Mouse (Mus musculus): ENCODE measurements at regions not wholly inside any gene's neighbourhood (a gene's known extent, or its start where the extent isn't known, plus 50 kb on each side); places are given as distances from the start of the nearest gene placed in this dataset.

DNA sequence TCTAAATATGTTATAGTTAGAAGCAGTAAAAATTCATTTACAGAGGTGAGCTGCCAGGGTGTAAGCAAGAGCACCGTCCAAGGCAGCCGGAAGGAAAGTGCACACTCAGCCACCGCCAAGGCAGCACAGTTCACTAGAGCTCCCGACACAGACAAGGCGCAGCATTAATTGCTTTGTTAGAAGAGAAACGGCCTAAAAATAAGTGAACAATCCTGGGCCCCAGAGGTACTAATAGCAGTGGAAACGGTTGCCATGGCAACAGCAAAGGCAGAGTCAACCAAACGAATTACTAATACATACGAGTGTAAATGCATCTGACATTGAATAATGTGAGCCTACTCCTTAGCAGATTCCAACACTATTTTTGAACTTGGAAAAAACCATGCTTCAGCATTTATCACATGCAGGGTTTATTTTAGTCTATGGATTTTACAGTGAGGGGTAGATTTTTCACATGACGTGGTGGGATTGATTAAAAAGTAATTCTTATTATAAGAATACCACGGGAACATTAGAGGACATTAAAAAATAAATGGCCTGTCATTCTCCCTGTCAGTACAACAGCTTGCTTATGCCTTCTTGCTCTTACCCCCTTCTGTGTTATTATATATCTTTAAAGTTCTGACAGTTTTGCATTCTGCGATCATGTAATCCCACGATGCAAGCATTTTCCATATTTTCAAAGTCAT, 62.5 kb downstream of the Cavin4 start:
- DNase-seq (ENCODE audit: low spot score), result no peak

DNA sequence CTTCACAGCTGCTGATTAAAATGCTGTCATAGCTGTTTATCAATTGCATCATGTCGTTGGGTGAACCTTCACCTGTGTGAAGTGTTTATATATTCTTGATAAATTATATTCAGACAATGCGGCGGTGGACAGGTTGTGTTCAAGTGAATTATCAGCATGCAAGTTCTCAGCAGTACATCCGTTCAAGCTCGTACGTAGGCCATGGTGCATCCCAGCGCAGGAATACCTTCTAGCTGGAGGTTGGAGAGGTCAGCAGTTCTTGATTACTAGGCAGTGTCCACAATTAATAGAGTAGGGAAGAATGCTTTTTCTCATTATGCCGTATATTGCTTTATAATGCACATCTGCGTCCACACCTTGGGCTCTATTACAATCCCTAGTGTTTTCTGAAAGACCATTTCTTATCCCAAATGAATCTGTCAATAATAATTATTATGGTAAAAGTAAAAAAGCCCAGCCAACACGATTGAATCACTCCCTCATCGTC, 63.1 kb downstream of the Cavin4 start:
- DNase-seq (ENCODE audit: low spot score), result no peak

GRCm38 (mm10) chr4:48734854-48735564, 71.7 kb downstream of the Cavin4 start:
- no peak for DNase-seq (ENCODE audit: low spot score)

DNA sequence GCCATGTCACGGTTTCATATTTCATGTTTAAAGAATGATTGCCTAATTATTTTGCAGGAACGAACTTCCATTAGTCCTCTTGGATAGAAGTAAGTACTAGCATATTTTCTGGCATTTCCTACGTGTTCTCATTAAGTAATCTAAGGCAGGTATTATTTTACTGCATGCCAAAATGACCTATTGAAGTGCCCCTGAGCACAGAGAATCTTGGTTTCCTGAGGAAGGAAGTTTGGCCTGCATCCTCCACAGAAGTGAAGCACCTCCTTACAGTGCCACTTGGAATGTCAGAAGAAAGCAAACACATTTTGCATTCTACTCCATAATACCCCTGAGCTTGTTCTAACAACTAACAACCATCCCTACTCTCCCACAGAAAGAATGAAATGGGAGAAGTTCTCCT, 82.9 kb downstream of the Cavin4 start:
- DNase-seq (ENCODE audit: low spot score), result no peak

- no peak for DNase-seq (ENCODE audit: low spot score)
Measured at GRCm38 (mm10) chr4:48749566-48749965, 86.3 kb downstream of the Cavin4 start.

GRCm38 (mm10) chr4:48750087-48750486, 86.8 kb downstream of the Cavin4 start:
- no peak for DNase-seq (ENCODE audit: low spot score)

DNA sequence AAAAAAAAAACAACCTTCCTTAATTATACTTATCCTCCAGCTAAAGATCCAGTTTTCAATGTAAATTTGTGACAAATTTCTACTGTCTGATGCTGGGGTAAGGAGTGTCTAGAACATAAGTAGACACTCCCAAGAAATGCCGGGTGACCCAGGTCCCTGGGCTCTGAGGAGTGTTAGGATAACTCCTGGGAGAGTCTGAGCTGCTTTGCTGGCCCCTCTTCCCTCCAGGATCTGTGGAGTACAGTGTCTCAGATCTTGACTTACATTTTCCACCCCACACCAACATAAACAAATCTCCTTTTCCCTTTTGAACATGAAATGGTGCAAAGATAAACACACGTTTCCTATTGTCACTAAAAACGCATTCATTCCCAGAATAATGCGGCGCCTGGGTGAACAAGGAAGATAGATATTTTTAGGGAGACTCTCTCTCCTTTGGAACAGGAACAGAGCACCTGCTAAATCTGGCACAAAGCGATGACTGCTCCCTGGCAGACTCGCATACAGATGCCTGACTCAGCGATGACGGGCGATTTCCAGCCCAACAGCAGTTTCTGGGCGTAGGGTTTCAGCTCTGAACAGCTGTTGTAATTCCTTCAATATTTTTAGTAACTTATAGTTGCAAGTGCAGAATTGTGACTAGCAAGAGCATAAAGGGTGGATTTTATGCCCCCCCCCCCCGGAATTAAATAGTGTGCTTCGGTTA, 91.3 kb downstream of the Cavin4 start:
- DNase-seq (ENCODE audit: low spot score), result no peak

DNA sequence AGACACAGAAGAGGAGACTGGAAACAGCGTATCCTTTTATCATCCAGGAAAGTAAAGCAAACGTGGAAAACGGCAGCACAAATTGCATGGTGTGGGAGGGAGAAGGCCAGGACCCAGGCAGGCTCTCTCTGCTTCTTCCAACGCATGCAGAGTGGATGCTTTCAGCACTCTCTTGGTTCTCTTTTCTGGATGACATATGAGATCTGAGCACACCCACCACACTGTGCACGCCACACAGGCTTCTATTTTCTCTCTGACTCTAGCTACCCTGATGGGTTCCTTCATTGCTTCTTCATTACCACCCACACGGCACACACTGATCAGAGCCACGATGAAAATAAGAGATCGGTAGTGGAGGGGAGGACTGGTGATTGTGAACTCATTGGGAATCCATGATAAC, 97.3 kb downstream of the Cavin4 start:
- no peak for DNase-seq (ENCODE audit: low spot score)

- no peak for DNase-seq (ENCODE audit: low spot score)
Measured at GRCm38 (mm10) chr4:48766458-48766857, 103.1 kb downstream of the Cavin4 start.

- no peak for DNase-seq (ENCODE audit: low spot score)
Measured at GRCm38 (mm10) chr4:48770403-48770953, 107.2 kb downstream of the Cavin4 start.

GRCm38 (mm10) chr4:48770954-48771665, 107.8 kb downstream of the Cavin4 start:
- DNase-seq (ENCODE audit: low spot score), result no peak

DNA sequence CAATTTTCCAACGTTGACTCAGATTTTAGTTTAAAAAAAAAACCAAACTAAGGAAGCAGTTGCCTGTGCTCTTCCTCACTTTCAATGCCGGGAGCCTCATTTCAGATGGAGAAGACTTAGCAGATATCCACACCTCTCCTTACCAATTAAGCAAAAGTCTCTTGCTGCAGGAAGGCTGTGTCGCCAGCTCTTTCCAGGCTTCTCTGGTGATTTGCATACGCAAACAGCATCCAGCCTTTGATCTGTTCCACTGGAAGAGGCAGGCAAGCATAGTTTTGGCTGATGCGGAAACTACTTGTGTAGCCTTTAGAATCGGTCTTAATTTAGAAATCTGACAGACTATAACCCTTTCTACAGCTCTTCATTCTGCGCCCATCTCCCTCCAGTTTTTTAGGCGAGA, 108.5 kb downstream of the Cavin4 start:
- DNase-seq (ENCODE audit: low spot score), result no peak

DNA sequence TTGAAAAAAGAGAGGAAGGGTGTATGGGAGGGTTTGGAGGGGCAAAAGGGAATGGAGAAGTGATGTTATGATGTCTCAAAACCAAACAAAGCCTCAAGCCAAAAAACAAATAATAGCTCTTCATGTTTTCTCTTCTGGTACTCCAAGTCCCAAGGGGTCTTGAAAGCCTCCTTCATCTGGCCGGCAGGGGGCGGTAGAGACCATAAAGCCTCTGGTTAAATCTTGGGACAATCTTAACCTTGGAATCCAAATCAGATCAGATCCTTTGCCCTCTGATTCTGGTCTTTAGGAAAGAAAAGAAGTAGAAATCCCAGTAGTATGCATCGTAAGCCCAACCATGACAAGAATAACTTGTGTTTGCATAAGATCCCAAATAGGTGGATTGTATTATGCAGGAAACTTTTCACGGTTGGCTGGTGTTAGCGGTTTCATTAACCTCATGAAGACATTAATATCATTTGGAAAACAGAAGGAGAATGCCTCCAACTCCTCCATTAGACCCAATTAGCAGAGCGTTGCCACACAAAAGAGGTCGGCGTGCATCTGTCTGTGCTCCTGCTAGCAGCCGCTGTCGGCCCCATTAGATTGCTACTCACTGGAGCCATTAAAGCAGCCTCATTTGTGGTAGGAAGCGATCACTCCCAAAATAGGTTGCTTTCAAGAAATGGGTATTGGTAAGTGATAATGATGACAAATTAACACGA, 116.0 kb downstream of the Cavin4 start:
- DNase-seq (ENCODE audit: low spot score), result peak; percentile 29

- no peak for DNase-seq (ENCODE audit: low spot score)
Measured at GRCm38 (mm10) chr4:48779955-48780354, 116.6 kb downstream of the Cavin4 start.

GRCm38 (mm10) chr4:48781099-48781498, 117.8 kb downstream of the Cavin4 start:
- DNase-seq (ENCODE audit: low spot score), result no peak

GRCm38 (mm10) chr4:48782686-48783085, 119.4 kb downstream of the Cavin4 start:
- DNase-seq (ENCODE audit: low spot score), result no peak

DNA sequence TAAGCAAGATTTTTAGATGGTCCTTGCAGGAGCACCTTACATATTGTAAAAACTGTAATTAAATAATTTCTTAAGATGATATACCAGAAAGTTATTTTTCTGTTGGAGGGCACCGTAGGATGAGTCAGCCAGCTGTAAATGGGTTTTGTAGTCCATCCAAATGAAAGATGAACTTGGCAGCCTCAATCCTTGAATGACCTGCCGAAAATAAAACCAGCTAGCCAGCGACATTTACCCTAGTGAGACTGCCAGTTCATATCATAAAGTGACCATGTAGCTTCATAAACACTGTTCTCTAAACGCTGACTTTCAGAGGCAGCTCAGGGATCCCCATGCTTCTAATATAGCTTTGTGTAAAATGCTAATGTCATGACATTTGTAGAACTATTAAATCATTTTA, 127.8 kb downstream of the Cavin4 start:
- no peak for DNase-seq (ENCODE audit: low spot score)

DNA sequence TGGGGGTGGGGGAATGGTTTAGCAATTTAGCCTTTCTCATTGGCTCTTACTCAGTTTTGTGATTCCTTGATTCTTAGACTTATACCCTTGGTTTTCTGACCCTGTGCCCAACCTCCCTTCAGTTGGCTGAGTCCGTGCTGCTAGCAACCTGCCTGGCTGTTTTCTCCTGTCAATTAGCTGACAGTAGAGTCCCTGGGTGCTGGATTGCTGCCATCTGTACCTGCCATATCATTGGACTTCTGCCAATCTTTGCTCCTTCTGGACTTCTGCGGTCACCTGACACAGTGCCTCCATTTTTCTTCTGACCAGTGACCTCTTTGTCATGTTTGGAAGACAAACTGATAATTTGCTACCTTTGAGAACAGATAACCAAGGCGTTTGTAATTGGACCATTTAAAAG, 140.5 kb downstream of the Cavin4 start:
- no peak for DNase-seq (ENCODE audit: low spot score)

- DNase-seq (ENCODE audit: low spot score), result no peak
Measured at GRCm38 (mm10) chr4:48808571-48808970, 145.3 kb downstream of the Cavin4 start.

DNA sequence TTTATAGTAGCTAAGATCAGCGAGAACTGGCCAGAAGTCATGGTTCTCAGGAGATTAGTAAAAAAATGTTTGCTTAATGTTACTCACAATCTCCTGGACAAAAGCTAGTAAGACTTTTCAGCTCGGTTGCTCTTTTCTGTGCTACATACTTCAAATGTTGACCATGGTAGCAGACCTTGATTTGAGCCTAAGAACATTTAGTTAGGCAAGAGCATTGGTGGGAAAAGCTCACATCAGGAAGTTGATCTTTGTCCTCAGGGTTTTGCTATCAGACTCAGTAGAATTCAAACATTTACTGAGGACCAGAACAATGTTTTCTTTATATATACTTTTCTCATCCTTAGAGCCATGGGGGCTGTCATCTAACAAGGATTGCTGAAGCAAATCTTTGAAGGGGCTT, 170.4 kb downstream of the Cavin4 start:
- no peak for DNase-seq (ENCODE audit: low spot score)

GRCm38 (mm10) chr4:48842777-48843214, 179.5 kb downstream of the Cavin4 start:
- no peak for DNase-seq (ENCODE audit: low spot score)
